Mouse (Mus musculus) telencephalon, adult 2 months (tissue): Measurements from ENCODE around the gene Grn.

Source experiments
- DNase-seq: peaks from one replicate; pipeline ENCODE4 v3.0.0-alpha.2; 2011; ENCODE audit warnings: low read depth, low spot score

Grn gene

DNA sequence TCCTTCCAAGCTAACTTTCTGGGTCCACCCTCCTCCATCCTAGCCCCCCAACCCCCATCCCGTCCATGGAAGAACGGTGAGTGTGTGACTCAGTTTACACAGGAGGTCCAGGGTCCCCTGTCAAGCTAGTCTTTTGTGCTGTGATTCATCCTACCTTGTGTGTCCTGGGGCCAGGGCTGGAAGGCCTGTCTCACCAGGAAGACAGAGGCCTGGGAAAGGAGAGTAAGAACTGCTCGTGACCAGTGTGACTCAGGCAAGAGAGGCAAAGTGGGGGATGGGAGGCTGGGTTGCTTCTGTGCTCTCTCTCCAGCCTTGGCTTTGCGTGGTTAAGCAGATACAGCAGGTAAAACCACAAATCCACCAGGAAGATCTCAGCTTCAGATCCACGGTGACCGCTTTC, 5.4 kb upstream of the Grn start:
- no peak for DNase-seq

- DNase-seq = no peak
Measured at GRCm38 (mm10) chr11:102425555-102426316, 4.4 kb upstream of the Grn start.

DNA sequence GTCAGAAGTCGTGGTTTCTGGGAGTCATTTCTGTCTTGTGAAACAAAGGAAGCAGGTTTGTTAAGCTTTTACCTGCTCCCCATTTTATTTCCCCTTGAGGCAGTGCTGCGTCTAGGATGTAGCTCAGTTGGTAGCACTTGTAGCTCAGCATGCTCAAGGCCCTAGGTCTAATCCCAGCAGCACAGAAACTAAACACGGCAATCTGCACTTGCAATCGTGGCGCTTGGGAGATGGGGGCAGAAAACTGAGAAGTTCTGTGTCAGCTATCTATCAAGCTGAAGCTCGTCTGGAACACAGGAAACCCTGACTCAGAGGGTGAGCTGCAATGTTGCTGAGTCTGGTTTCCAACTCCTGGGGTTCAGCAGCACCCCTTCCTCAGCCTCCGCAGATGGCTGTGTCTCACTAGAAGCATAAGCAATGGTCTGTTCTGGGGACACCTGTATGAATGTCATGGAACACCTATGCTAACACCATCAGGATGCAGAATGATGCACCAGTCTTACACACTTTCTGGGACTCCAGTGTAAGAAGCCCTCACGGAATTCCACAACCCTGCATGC, 1.1 kb upstream of the Grn start:
- DNase-seq = no peak

- DNase-seq = no peak
Measured at GRCm38 (mm10) chr11:102429551-102429950, 564 bp upstream of the Grn start.

DNA sequence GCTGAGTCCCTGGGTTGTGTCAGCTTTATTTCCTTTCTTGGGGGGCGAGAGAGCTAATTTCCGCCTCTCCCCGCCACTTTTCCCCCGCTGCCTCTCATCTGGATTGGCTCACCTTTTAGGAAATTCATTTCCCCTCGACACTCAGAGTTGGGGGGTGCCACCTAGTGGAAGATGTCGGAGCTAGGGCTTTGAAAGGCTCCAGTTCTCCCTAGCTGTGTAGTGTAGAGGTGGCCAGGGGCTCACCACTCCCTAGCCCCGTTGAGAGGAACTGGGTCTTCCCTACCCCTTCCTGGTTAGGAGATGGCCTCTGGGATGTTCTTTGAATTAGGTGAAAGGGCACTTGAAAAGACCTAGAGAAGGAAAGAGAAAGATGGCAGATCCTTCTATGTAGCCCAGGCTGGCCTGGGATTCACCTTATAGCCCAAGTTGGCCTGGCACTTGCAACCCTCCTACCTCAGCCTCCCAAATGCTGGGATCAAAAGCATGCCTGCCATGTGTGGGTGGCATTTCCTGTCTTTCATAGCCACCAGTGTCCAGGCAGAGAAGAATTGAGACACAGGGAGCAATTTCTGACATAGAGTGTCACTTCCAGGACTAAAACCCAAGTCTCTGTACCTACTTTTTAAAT, 1.0 kb downstream of the Grn start:
- no peak for DNase-seq

DNA sequence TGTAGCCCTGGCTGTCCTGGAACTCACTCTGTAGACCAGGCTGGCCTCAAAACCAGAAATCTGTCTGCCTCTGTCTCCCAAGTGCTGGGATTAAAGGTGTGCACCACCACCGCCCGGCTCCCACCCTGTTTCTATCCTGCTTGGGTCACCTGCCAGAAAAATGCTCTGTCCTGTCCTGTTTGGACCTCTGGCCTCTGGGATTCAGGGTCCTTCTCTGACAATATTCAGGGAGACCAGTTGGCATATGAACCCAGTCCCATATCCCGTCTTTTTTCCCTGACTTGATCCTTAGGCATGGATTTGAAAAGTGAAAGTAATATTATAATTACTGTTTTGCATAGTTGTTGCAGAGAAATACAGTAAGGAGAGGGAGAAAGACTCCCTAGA, 1.6 kb downstream of the Grn start:
- DNase-seq = no peak

DNA sequence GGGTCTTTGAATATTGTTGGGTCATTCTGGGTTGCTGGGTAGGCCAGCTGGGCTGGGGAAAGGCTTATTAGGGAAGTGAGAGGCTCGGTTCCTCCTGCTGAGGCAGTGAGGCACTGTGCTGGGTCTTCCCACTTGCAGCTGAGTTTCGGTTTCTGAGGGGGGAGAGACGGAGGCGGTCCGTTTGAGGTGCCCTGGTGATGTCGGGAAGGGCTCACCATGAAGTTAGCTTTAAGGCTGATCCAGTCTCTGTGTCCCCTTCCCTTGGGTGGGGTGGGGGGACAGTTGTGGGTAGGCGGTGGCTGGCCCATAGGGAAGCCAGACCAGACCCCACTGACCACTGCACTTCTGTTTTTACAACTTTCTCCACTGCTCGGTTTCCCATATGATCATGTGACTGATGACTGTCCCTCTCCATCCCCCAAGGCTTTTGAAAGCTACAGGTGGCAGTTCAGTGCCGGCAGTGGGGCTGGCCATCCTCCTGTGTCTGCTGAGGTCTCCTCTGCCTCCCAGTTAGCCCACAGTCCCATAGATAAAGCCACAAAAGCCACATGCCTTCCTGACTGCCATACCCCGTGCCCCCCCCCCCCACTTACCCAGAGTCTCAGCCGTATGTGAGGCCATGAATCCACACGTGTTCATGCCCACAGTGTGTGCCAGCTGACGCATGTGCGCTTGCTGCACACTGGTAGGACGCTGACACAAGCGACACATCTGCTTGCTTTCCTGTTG, 2.2 kb downstream of the Grn start:
- no peak for DNase-seq

DNA sequence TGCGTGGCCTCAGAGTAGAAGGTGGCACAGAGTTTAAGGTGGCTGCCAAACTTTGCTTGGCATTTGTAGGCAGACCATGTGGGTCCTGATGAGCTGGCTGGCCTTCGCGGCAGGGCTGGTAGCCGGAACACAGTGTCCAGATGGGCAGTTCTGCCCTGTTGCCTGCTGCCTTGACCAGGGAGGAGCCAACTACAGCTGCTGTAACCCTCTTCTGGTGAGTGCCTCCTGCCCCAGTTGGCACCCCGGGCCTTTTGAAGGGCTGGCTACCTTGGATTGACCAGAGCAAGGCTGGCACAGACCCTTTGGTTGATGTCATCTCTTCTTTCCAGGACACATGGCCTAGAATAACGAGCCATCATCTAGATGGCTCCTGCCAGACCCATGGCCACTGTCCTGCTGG, 2.8 kb downstream of the Grn start:
- DNase-seq = no peak

GRCm38 (mm10) chr11:102433866-102434265, 3.8 kb downstream of the Grn start:
- DNase-seq = no peak

- no peak for DNase-seq
Measured at GRCm38 (mm10) chr11:102434406-102434805, 4.3 kb downstream of the Grn start.

DNA sequence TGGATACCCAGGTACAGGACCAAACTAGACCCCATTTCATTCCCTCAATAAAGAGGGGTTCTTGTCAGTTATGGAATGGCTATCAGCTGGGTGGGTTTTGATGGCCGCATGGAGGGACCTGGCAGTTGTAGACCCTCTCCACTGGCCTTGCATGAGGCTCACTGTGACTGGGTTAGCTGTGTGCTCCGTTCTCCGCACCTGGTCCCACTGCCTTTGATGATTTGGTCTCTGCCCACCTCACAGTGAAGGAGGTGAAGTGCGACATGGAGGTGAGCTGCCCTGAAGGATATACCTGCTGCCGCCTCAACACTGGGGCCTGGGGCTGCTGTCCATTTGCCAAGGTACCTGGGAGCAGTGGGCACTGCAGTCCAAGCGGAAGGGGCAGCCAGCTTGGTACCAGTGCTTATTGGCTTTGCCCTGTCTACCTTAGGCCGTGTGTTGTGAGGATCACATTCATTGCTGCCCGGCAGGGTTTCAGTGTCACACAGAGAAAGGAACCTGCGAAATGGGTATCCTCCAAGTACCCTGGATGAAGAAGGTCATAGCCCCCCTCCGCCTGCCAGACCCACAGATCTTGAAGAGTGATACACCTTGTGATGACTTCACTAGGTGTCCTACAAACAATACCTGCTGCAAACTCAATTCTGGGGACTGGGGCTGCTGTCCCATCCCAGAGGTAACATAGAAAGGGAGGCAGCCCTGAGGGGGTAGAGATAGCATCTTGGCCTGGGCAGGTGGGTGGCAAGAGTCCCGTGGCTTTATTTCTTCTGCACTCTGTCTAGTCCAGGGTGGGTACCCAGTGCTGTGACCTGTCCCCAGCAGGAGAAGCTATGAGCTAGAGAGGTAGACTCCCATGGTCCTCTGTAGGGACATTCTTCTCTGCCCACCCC, 4.9 kb downstream of the Grn start:
- no peak for DNase-seq

GRCm38 (mm10) chr11:102435754-102436470, 5.8 kb downstream of the Grn start:
- DNase-seq = no peak

DNA sequence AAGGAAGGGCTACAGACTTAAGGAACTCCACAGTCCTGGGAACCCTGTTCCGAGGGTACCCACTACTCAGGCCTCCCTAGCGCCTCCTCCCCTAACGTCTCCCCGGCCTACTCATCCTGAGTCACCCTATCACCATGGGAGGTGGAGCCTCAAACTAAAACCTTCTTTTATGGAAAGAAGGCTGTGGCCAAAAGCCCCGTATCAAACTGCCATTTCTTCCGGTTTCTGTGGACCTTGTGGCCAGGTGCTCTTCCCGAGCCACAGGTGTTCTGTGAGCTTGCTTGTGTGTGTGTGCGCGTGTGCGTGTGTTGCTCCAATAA, 6.3 kb downstream of the Grn start:
- DNase-seq = no peak

GRCm38 (mm10) chr11:102437120-102438061, 7.3 kb downstream of the Grn start:
- no peak for DNase-seq

DNA sequence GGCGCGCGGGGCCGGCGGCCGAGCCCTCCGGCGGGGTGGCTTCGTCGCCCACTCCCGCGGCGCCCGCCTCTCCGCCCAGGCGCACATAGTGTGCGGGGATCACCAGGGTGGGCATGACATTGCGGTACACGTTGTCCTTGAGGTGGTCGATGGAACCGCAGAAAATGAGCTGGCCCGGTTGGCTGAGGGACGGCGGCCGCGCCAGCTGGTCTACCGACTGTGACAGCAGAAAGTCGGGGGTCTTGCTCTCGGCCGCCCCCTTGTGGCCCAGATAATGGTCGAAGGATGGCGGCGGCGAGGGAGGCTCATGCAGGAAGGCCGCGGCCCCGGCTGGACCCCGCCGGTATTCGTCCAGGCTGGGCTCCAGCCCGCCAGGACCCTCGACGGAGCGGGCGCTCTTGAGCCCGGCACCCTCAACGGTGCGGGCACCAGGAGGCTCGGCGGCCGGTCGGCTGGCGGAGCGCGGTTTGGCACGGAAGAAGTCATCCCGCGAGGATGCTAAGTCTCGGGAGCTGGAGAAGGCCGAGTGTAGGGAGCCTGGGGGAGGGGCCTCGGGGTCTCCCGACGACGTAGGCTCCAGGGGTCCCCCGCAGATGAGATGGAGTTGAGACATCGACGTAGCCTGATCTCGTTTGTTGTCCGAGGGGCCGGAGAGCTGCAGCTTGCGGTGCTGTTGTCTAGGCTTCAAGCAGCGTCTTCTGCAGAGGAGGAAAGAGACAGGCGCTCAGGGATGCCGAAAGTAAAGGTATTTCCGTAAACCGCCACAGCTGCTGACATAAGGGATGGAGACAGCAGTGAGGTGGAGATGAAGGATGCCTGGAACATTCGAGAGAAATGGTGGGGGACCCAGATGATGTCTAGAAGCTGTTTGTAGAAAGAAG, 8.3 kb downstream of the Grn start:
- no peak for DNase-seq

GRCm38 (mm10) chr11:102439093-102440082, 9.3 kb downstream of the Grn start:
- DNase-seq = no peak

DNA sequence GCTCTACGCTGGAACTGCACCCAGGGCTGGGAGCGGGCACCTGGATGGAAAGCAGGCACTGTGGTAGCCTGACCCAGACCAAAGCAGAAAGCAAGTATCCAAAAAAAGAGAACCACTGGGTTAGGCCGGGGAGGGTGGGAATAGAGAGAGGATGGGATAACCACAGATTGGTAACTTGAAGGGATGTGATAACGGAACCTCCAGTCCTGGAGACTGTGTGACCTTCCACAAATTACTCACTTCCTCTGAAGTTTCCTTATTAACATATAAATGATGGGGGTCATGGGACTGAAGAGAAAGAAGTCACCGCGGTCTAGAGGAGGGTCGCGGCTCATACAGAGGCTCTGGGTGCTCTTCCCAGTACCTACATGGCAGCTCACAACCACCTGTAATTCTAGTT, 10.1 kb downstream of the Grn start:
- no peak for DNase-seq

- no peak for DNase-seq
Measured at GRCm38 (mm10) chr11:102441434-102441833, 11.3 kb downstream of the Grn start.
